Mouse (Mus musculus) monocyte, adult 5-6 weeks (primary cell): ENCODE measurements at regions not wholly inside any gene's neighbourhood (a gene's known extent, or its start where the extent isn't known, plus 50 kb on each side); places are given as distances from the start of the nearest gene placed in this dataset.

Experiments used
- ATAC-seq: fragments of 153-309, 156-312 bp; replicated peaks from 2 replicates; pipeline ENCODE4 v1.8.0; 2017; ENCODE audit warnings: mild to moderate bottlenecking; ENCODE audit not compliant: low TSS enrichment, insufficient number of reproducible peaks, severe bottlenecking, poor library complexity, low FRiP score

DNA sequence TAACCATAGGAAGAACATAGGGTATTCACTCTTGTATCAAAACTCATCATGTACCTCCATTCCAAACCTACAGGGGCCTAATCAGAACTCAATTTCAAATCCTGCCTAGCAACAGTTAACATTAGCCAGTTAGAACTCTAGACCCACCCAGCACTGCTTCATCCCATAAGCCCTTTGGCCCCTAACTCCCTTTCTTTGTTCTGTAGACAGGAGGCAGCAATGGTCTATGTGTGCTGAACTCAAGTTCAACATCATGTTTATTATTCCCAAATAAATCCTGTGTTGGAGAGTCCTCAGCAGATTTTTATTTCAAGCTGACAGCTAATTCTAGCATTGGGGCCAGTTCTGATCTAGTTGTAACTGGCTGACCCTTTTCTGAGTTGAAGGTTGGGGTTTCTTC, 112.2 kb downstream of the Ipo8 start:
- ATAC-seq = no peak

DNA sequence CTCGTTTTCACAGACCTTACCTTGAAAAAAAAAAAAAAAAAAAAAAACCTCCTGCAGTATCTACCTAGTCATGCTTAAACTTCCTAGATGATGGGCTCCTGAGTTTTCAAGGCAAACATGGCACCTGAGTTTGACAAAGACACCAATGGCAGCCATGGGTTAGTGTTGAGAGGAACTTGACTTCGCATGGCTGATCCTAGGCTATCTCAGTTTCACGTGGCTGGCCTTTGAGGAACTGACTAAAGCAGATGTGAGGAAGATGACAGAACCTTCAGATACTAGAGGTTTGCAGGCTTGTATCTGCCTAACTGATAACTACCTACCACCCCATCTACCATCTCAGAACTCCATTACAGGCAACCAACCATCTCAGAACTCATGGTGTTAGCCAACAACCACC, 120.9 kb downstream of the Ipo8 start:
- ATAC-seq = no peak

DNA sequence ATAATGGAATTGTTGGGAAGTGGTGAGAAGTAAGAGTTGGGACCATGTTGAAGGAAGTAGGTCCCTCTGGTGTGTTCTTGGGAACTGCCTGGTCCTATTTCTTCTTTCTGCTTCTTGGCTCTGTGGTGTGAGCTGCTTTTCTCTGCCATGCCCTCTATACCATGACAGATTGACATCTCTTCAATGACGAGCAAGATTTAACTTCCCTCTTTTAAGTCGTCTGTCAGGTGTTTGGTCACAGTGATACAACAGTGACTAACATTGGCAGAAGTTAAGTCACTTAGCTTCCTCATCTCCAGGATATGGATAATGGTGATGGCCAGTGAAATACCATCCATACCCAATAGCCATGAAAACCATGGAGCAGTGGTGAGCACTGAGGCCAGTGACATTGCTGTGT, 122.9 kb downstream of the Ipo8 start:
- no peak for ATAC-seq

DNA sequence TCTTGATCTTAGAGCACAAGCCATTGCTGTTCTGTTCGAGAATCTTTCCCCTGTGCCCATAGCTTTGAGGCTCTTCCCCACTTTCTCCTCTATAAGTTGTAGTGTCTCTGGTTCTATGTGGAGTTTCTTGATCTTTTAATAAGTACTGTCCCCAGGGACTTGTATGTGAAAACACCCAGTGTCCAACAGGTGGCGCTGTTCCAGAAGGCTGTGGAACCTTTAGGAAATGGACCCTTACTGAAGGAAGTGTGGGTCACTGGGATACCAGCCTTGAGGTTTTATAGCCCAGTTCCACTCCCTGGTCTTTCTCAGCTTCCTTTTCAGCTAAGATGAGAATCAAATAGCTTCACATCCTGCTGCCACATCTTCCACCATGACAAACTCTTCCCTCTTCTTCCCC, 125.6 kb downstream of the Ipo8 start:
- no peak for ATAC-seq

DNA sequence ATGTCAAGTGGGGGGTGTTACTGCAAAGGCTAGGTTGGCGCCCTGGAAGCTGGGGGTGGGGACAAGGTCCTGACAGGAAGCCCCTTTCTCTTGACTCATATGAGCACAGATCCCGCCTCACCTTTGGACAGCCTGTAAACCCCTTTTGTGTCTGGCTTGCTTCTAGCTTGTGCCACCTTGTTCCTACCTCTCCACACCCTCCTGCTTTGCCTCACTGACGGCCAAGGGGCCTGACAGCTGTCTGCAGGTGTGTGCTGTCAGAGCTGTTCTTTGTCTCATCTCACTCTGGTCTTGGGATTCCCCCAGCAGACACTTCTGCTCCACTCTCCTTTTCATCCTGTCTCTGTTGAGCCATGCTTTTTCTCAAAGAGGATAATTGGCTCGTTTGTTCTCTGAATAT, 137.9 kb downstream of the Ipo8 start:
- no peak for ATAC-seq

DNA sequence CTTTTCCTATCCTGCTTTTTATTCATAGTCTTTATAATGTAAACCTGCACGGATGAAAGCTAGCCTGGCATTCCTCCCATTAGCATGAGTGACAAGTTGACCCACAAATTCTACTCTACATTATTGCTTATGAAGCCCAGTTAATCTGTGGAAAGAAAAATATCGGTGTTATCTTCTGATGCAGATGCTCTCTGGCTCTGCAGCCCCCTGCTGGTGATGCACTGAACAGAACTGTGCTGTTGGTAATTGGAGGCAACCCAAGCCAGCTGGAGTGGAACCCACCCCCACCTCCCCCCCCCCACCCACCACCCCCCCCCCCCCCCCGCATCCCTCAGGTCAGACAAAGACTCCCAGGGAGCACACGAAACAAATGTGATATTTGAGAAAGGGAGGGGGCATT, 143.5 kb downstream of the Ipo8 start:
- ATAC-seq = no peak

DNA sequence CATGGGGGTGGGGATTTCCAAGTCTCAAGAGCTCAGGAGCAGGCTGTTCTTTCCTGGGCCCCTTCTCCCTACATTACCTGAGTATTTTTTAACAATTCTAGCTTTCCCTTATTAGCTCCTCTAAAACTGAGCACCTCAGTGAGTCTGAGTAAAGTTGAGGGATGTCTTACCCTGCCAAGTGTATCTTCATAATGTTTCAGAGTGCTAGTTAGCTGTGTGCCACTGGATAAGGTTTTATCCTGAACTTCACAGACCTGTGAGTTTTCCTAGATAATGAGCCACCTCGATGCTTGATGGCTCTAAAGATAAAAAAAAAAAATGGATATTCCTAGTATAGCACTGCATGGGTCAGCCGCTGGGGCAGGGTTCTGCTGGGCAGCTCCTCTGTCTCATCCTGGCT, 171.1 kb downstream of the Ipo8 start:
- no peak for ATAC-seq

DNA sequence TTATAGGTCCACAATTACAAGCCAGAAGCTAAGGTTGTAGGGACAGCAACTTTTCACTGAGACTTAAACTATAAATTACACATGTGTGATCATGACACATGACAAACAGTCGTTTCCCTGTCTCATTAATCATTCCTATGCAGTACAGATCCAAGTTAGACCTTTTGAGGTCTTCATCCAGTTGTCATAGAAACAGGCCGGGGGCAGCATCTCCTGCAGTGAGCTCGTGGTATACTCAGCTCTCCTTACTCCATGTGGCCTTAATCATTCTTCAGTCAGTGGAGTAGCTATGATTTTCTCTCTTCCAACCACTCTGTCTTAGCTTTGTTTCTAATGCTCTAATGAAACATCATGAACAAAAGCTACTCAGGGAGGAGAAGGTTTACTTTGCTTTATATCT, 178.1 kb downstream of the Ipo8 start:
- ATAC-seq = no peak

DNA sequence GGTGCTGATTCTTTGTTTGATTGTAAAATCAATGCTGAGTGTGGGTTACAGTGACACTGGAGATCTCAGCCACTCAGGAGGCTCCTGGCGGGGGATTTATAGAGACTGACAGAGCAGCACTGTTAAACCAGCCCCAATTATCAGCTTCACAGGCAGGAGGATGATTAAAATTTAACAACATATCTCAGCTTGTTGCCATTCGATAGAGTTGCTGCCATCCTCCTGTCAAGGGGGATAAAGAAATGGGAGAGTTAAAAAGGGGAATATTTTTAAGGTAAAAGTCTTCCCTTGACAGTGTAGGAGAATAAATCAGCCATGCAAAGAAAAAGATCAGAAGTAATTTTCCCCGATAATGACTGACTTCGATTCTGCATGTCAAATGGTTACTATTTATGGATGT, 178.8 kb downstream of the Ipo8 start:
- ATAC-seq = no peak

DNA sequence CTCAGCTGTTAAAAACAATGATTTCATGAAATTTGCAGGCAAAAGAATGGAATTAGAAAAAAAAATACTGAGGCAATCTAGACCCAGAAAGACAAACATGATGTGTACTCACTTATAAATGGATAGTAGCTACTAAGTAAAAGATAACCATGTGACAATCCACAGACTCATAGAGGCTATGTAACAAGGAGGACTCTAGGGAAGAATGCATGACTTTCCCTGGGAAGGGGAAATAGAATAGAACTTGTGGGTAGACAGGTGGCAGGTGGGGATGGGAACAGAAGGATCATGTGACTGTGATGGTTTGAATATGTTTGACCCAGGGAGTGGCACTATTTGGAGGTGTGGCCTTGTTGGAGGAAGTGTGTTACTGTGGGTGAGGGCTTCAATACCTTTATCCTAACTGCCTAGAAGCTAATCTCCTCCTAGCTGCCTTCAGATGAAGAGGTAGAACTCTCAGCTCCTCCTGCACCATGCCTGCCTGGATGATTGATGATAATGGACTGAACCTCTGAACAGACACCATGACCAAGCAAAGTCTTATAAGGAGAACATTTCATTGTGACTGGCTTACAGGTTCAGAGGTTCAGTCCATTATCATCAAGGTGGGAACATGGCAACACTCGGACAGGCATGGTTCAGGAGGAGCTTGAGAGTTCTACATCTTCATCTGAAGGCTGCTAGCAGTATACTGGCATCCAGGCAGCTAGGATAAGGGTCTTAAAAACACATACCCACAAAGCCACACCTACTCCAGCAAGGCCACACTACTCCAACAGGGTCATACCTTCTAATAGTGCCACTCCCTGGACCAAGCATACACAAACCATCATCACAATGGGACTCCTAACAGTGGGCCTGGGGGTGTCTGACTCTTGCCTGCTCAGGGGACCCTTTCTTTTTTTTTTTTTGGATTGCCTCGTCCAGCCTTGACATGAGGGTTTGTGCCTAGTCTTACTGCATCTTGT, 183.6 kb downstream of the Ipo8 start:
- no peak for ATAC-seq

DNA sequence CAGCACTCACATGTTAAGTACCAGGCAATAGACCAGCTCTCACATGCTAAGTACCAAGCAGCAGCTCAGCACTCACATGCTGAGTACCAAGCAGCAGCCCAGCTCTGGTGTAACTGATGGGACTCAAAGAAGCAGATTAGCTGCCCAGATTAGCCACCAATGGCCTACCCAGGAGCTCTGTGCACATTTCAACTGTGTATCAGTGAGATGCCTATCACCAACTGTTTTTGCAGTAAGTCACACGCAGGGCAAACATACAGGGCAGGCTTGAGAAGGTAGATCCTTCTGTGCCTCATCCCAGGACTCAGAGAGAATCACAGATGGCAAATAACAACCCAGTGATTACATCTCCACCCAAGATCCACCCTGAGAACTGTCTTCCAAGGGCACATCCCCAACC, 190.7 kb downstream of the Ipo8 start:
- ATAC-seq = no peak

DNA sequence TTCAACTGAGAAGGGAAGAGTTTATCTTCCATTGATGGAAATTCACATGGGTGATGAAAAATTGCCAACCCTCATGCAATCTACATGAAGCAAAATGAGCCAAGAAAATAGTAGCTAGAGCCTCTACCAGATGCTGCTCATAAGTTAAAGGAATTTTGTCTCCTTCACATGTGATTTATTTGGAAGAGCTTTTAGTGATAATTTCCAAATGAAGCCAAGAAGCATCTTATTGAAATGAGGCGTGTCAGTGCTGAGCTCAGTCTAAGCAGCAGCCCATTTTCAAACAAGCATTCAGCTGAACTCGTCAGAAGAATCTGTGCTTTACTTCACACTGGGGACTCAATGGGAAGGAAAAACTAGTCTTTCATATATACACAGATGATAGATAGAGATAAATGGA, 190.0 kb upstream of the Tmtc1 start:
- no peak for ATAC-seq

DNA sequence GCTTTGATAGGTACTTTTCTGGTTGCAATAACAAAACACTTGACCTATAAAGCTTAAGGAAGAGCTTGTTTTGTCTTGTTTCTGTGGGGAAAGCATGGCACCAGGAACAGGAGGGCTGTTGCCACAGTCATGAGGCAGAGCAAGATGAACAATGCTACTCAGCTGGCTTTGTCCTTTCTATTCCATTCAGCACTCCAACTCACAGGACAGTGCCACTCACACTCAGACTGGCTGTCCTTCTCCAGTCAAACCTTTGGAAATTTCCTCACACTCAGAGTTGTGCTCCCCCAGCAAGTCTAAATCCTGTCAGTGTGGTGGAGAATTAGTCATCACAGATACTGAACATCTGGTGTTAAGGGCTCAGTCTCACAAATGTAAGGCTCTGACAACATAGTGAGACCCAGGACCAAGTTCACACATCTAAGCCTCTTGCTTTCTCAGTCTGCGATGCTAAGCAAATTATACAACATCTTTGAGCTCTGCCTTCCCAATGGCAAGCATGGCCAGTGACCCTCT, 183.0 kb upstream of the Tmtc1 start:
- ATAC-seq = no peak

DNA sequence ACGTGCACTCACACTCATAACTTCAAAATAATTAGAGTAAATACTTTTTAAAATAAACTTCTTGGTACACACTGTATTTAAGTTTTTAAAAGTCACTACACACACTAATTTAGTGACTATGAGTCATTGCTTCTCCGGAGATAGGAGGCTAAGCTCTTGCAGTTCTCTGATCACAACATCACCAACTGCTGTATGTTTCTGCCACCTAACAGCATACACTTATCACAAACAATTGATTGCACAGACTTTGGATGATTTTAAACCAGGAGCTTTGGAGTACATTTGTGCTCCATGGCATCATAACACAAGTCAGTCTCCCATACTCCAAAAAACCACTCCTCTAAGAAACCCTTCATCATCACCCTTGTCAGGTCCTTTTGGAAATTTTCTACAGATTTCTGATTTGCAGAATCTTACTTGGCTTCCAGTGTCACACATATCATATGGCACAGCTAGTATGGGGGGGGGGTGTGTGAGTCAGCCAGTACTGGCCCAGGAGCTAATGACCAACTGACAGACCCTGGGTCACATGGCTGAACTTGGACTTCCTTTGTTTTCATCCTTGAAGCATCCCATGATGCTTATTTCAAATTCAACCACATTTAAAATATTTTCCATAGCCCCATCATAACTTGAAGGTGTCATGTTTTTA, 179.1 kb upstream of the Tmtc1 start:
- ATAC-seq = no peak

DNA sequence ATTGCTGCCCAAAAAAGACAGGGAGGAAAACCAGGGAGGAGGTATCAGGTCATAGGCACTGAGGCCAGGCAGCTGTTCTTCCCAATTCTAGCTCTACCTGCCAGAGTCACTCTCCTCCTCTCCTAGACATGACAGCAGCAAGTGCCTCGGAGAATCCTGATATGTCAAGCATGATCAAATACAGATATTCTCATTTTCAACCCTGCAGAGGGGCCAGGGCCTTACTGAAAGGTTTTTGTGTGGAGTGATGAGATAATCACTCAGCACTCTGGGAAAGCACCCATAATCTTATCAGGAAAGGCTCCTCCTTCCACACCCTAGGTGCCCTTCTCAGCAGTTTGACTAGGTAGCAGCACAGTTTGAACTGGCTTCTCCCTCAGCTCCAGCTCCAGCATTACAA, 175.8 kb upstream of the Tmtc1 start:
- ATAC-seq = no peak

DNA sequence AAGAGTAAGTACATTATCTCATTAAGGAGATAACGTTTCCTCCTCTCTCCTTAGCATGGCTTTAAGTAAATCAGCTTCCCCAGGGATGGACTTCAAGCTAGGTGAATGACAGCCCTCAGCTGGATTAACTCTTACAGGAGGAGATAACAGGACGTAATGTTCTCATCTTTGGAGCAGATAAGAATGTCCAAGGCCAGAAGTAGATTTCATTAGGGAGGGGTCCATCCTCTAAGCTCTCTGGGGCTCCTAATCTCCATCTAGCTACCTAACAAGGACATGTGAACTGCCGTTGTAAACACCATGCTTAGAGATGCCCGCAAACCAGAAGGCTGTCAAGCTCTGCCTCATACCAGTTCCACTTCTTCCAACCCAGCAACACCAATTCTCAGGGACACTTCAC, 171.7 kb upstream of the Tmtc1 start:
- no peak for ATAC-seq

DNA sequence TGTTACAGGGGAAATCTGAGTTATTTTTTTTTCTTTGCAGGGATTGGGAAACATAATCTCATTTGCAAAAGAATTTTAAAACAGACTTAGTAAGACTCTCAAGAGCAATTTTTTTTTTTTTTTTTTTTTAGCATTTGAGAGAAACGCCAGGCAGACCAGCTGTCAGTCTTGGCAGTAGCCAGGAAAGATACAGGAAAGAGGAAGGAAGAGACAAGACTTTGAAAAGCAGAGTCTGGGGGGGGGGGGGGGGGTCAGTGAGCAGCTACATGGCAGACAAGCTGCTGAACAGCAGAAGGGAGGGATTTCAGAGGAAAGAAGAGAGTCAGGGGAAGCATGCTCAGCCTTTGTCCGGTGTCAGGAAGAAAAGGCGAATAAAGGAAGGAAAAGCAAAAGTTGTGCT, 171.3 kb upstream of the Tmtc1 start:
- no peak for ATAC-seq

DNA sequence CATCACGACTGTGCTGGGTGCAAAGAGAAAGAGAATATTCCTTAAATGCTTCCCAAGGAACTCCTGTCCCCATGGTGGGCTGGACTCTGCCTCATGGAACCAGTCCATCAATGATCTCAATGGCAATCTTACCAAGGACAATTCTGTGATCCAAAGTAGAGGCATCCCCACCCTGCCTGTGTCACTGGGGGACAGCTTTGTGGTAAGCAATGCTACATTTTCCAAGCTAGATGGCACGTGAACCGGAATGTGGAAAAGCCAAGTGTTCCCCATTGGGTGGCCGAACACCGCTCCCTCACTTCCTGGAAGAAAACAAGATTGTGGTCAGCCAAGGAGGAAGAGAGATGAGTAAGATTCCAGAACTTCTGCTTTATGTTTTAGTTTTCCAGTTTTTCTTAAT, 164.7 kb upstream of the Tmtc1 start:
- no peak for ATAC-seq

DNA sequence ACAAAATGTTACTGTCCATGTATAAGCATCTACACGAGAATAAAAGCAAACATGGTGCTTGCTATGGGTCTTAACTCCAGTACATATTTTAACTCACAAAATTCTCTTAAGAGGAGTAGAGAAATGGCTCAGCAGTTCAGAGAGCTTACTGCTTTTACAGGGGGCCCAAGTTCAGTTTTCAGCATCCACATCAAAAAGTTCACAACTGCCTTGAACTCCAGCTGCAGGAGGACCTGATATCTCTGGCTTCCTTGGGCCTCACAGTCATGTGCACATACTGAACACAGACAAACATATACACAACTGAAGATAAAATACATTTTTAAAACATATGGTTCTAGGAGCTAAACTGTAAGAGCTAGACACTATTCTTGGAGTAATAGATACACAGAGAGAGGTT, 161.0 kb upstream of the Tmtc1 start:
- no peak for ATAC-seq

DNA sequence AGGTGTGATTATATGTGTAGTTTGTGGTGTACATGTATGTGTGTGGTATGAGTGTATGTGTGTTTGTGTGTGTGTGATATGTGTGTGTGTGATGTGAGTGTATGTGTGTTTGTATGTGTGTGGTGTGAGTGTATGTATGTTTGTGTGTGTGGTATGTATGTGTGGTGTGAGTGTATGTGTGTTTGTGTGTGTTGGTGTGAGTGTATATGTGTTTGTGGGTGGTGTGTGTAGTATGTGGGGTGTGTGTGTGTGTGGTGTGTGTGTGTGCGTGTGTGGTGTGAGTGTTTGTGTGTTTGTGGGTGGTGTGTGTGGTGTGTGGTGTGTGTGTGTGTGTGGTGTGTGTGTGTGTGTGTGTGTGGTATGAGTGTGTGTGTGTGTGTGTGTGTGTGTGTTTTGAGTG, 160.6 kb upstream of the Tmtc1 start:
- no peak; the same call in 1 of the 2 replicates for ATAC-seq
